Mouse (Mus musculus) lung, adult 2 months (tissue): ENCODE measurements around the gene Pcgf1. TPM values are rescaled to one million over a fixed set of nuclear protein-coding genes. Genes with fewer than 3 reads are reported as not detected.

Experiments used
- DNase-seq: peaks from one replicate; pipeline ENCODE4 v3.0.0; 2022
- H3K4me1 ChIP-seq: fragments of 200-500 bp; 2 replicates; pipeline ENCODE4 v1.6.1; 2011; ENCODE audit warnings: low read length; ENCODE audit not compliant: control insufficient read depth, insufficient read depth
- H3K4me3 ChIP-seq: fragments of 200-500 bp; replicated peaks from 2 replicates; pipeline ENCODE3; 2011; ENCODE audit warnings: low read depth, mild to moderate bottlenecking, control low read depth, low read length; ENCODE audit errors: extremely low read depth
- CTCF ChIP-seq: fragments of 200-500 bp; IDR thresholded peaks from 2 replicates; pipeline ENCODE4 v1.5.1; 2011; ENCODE audit warnings: mild to moderate bottlenecking, low read length, control low read depth; ENCODE audit not compliant: insufficient read depth
- POLR2A ChIP-seq: fragments of 200-500 bp; IDR thresholded peaks from 2 replicates; pipeline ENCODE4 v1.6.1; 2011; ENCODE audit warnings: low read depth, mild to moderate bottlenecking, control low read depth, low read length, borderline replicate concordance; ENCODE audit errors: extremely low read depth
- WGBS: fragments of 180-500 bp; shearing (Covaris S2); methylation state at CpG from one replicate; pipeline ENCODE4 v1.1.7; 2018; 5-methylcytosine and 5-hydroxymethylcytosine counted together
- polyA plus RNA-seq: library from polyadenylated mRNA; depleted of rRNA; stranded (reverse); fragments of >200 nt; gene quantifications from 2 replicates; pipeline ENCODE4 v1.2.3, GENCODE M21; 2012; rRNA removed

Pcgf1 gene
- polyA plus RNA-seq, 1 experiment, result 18.5 TPM

- Histone ChIP-seq H3K4me1 (peaks cover 12% of the 10 kb centered on the region), H3K4me3 (no peak overlapping the region)
- no peak for DNase-seq
- WGBS, result 72% methylated on average over 14 of the region's 14 CpGs
- TF ChIP-seq POLR2A, result no peak
- TF ChIP-seq CTCF, result no peak
Measured at GRCm38 (mm10) chr6:83118825-83119733, 41.4 kb downstream of the Pcgf1 start.

- no peak for DNase-seq
- TF ChIP-seq CTCF, result no peak
- TF ChIP-seq POLR2A, result no peak
- WGBS, result 72% methylated on average over 7 of the region's 7 CpGs
- H3K4me1 ChIP-seq, result peaks cover 15% of the 10 kb centered on the region
- no peak overlapping the region for H3K4me3 ChIP-seq
Measured at GRCm38 (mm10) chr6:83119734-83120051, 42.0 kb downstream of the Pcgf1 start.

- Histone ChIP-seq H3K4me3 (peak within 1 kb of the TSS; percentile 70), H3K4me1 (peaks cover 11% of the 10 kb centered on the region)
- WGBS, result under 1% methylated on average over 37 of the region's 38 CpGs
- TF ChIP-seq CTCF, result no peak
- TF ChIP-seq POLR2A, result peak; percentile 75; the same call in 1 of the 2 replicates
- peak; percentile 90 for DNase-seq
Measured at GRCm38 (mm10) chr6:83120930-83121862, 43.5 kb downstream of the Pcgf1 start, which contains the start of gene Wbp1. Gene Wbp1, minus strand, starts transcription at chr6:83121559.

- no peak for DNase-seq
- Histone ChIP-seq H3K4me1 (peaks cover 11% of the 10 kb centered on the region), H3K4me3 (peak overlapping the region; percentile 61)
- WGBS, result 3% methylated on average over 51 of the region's 52 CpGs
- TF ChIP-seq POLR2A (no peak), CTCF (no peak)
Measured at GRCm38 (mm10) chr6:83121863-83122710, 44.4 kb downstream of the Pcgf1 start.

GRCm38 (mm10) chr6:83122961-83123360, 45.3 kb downstream of the Pcgf1 start:
- H3K4me1 ChIP-seq, result peaks cover 11% of the 10 kb centered on the region
- TF ChIP-seq POLR2A (no peak), CTCF (no peak)
- no peak overlapping the region for H3K4me3 ChIP-seq
- 84% methylated on average over 5 of the region's 5 CpGs for WGBS
- DNase-seq, result no peak

- H3K4me1 ChIP-seq, result peaks cover 11% of the 10 kb centered on the region
Measured at GRCm38 (mm10) chr6:83124851-83125312, 47.2 kb downstream of the Pcgf1 start.

GRCm38 (mm10) chr6:83125331-83125730, 47.7 kb downstream of the Pcgf1 start, which contains the start of gene Ino80b:
Gene Ino80b, minus strand, starts transcription at chr6:83125431.
- 27% methylated on average over 5 of the region's 5 CpGs for WGBS
- H3K4me1 ChIP-seq, result peaks cover 11% of the 10 kb centered on the region

More at GRCm38 (mm10) chr6:83124851-83125312, 47.2 kb downstream of the Pcgf1 start:
- TF ChIP-seq POLR2A (peak; percentile 74; the same call in 1 of the 2 replicates), CTCF (no peak)
- WGBS, result under 1% methylated on average over 30 of the region's 30 CpGs
- H3K4me3 ChIP-seq, result peak overlapping the region; percentile 74
- peak; percentile 90 for DNase-seq

GRCm38 (mm10) chr6:83127419-83127818, 49.8 kb downstream of the Pcgf1 start:
- WGBS, result 91% methylated on average over 5 of the region's 5 CpGs

More at GRCm38 (mm10) chr6:83125331-83125730, 47.7 kb downstream of the Pcgf1 start, which contains the start of gene Ino80b:
- TF ChIP-seq CTCF, result no peak
- no peak for TF ChIP-seq POLR2A
- H3K4me3 ChIP-seq, result peak within 1 kb of the TSS; percentile 74
- DNase-seq, result no peak

More at GRCm38 (mm10) chr6:83127419-83127818, 49.8 kb downstream of the Pcgf1 start:
- H3K4me3 ChIP-seq, result no peak overlapping the region
- TF ChIP-seq POLR2A (no peak), CTCF (no peak)
- no peak for DNase-seq
- H3K4me1 ChIP-seq, result peaks cover 4% of the 10 kb centered on the region

Other genes starting within 250 kb of the Pcgf1 start
- gene Sema4f, start 138.1 kb upstream of the Pcgf1 start, polyA plus RNA-seq, result 15.3 and 18.3 TPM in 2 replicates
- gene M1ap, start 131.0 kb upstream of the Pcgf1 start, polyA plus RNA-seq, result 2.3 and 3.5 TPM in 2 replicates
- 12.6 and 15.1 TPM in 2 replicates for gene Dok1, start 44.4 kb upstream of the Pcgf1 start, polyA plus RNA-seq
- 6.7 and 8.5 TPM in 2 replicates for gene Loxl3, start 43.7 kb upstream of the Pcgf1 start, polyA plus RNA-seq
- 389 and 538 TPM in 2 replicates for gene Aup1, start 23.3 kb upstream of the Pcgf1 start, polyA plus RNA-seq
- 47.7 and 49.3 TPM in 2 replicates for gene Htra2, start 22.6 kb upstream of the Pcgf1 start, polyA plus RNA-seq
- 3.6 and 4.3 TPM in 2 replicates for gene Dqx1, start 20.0 kb upstream of the Pcgf1 start, polyA plus RNA-seq
- 0.09 and 0.22 TPM in 2 replicates for gene Tlx2, start 7.6 kb upstream of the Pcgf1 start, polyA plus RNA-seq
- 4.6 and 9.7 TPM in 2 replicates for gene Lbx2, start 8.5 kb downstream of the Pcgf1 start, polyA plus RNA-seq
- 10.2 TPM in 2 replicates for gene Ccdc142, start 23.7 kb downstream of the Pcgf1 start, polyA plus RNA-seq
- gene Gm42688, start 23.7 kb downstream of the Pcgf1 start, polyA plus RNA-seq, result 5.4 and 5.5 TPM in 2 replicates
- gene Mrpl53, start 31.2 kb downstream of the Pcgf1 start, polyA plus RNA-seq, result 60.3 and 68.7 TPM in 2 replicates
- 40.6 and 44.1 TPM in 2 replicates for gene Mogs, start 37.6 kb downstream of the Pcgf1 start, polyA plus RNA-seq
- 174 and 211 TPM in 2 replicates for gene Wbp1, start 43.7 kb downstream of the Pcgf1 start, polyA plus RNA-seq
- 37.0 and 63.4 TPM in 2 replicates for gene Ino80b, start 47.6 kb downstream of the Pcgf1 start, polyA plus RNA-seq
- gene Rtkn, start 57.6 kb downstream of the Pcgf1 start, polyA plus RNA-seq, result 110 and 116 TPM in 2 replicates
- 5.3 and 6.9 TPM in 2 replicates for gene Wdr54, start 78.5 kb downstream of the Pcgf1 start, polyA plus RNA-seq
- 4.6 and 5.5 TPM in 2 replicates for gene 1700003E16Rik, start 78.5 kb downstream of the Pcgf1 start, polyA plus RNA-seq
- gene Dctn1, start 88.1 kb downstream of the Pcgf1 start, polyA plus RNA-seq, result 146 and 155 TPM in 2 replicates
- 56.7 and 62.3 TPM in 2 replicates for gene Slc4a5, start 142.0 kb downstream of the Pcgf1 start, polyA plus RNA-seq
- gene Mthfd2, start 248.0 kb downstream of the Pcgf1 start, polyA plus RNA-seq, result 1.3 and 2.6 TPM in 2 replicates
- gene Mob1a, start 248.1 kb downstream of the Pcgf1 start, polyA plus RNA-seq, result 39.1 and 41.3 TPM in 2 replicates